Mouse (Mus musculus) bone marrow, adult 2 months (tissue): ENCODE measurements around the gene Lamc1.

ENCODE experiments used
- CTCF ChIP-seq: fragments of 200-500 bp; IDR thresholded peaks from 2 replicates; pipeline ENCODE4 v1.5.1; 2011; ENCODE audit warnings: low read length, control low read depth; ENCODE audit not compliant: control insufficient read depth, insufficient read depth
- POLR2A ChIP-seq: fragments of 200-500 bp; IDR thresholded peaks from 2 replicates; pipeline ENCODE4 v1.6.1; 2011; ENCODE audit warnings: low read depth, mild to moderate bottlenecking, control low read depth, low read length, borderline replicate concordance; ENCODE audit not compliant: control insufficient read depth

GRCm38 (mm10) chr1:153251590-153252206, 80.9 kb downstream of the Lamc1 start:
- TF ChIP-seq CTCF (no peak), POLR2A (no peak)
